Mouse (Mus musculus): ENCODE results near the gene Gkn1.

Gene Gkn1

GRCm38 (mm10) chr6:87326932-87327331 is 23.8 kb downstream of the Gkn1 start:
- DNase-seq (ENCODE audit: low read depth, low spot score): no peak

GRCm38 (mm10) chr6:87323381-87323780 is 27.4 kb downstream of the Gkn1 start:
- DNase-seq (ENCODE audit: low read depth, low spot score): peak; percentile 60

- no peak for DNase-seq (ENCODE audit: low read depth, low spot score)
Measured at GRCm38 (mm10) chr6:87318651-87319050, 32.1 kb downstream of the Gkn1 start.

GRCm38 (mm10) chr6:87316966-87317365 is 33.8 kb downstream of the Gkn1 start:
- DNase-seq (ENCODE audit: low read depth, low spot score): no peak

- DNase-seq (ENCODE audit: low read depth, low spot score): no peak
Measured at GRCm38 (mm10) chr6:87312761-87313160, 38.0 kb downstream of the Gkn1 start.

GRCm38 (mm10) chr6:87304486-87304885 is 46.3 kb downstream of the Gkn1 start:
- DNase-seq (ENCODE audit: low read depth, low spot score): no peak

GRCm38 (mm10) chr6:87302746-87303145 is 48.0 kb downstream of the Gkn1 start:
- no peak for DNase-seq (ENCODE audit: low read depth, low spot score)

GRCm38 (mm10) chr6:87301991-87302390 is 48.8 kb downstream of the Gkn1 start:
- DNase-seq (ENCODE audit: low read depth, low spot score): no peak

All from A20 (cell line).